Mouse (Mus musculus) liver, embryonic 15.5 days (tissue): ENCODE results near the gene Artn. TPM values are rescaled to one million over a fixed set of nuclear protein-coding genes. Genes with fewer than 3 reads are reported as not detected.

Experiments
- polyA plus RNA-seq: library from polyadenylated mRNA; unstranded; fragments of >200 nt; fragmentation: Nextera tagmentation; extraction: Ambion mirVana; gene quantifications from 2 replicates; pipeline ENCODE4 v1.2.1, GENCODE M21; 2015

The Artn gene
- polyA plus RNA-seq, 1 experiment from 2014 or later: 2.3 TPM

Other genes starting within 250 kb of the Artn start
- 17.6 and 19.1 TPM in 2 replicates for gene Dmap1, start 247.5 kb downstream of the Artn start, polyA plus RNA-seq
- gene Gm12845, start 205.4 kb downstream of the Artn start, polyA plus RNA-seq: not detected in 2 replicates
- not detected in 2 replicates for gene Klf17, start 164.1 kb downstream of the Artn start, polyA plus RNA-seq
- gene Slc6a9, start 95.3 kb downstream of the Artn start, polyA plus RNA-seq: 56.1 and 56.4 TPM in 2 replicates
- 1.2 TPM in 2 replicates for gene Ccdc24, start 57.2 kb downstream of the Artn start, polyA plus RNA-seq
- gene B4galt2, start 46.3 kb downstream of the Artn start, polyA plus RNA-seq: 1.0 and 1.4 TPM in 2 replicates
- gene Atp6v0b, start 42.4 kb downstream of the Artn start, polyA plus RNA-seq: 168 and 195 TPM in 2 replicates
- gene Dph2, start 37.7 kb downstream of the Artn start, polyA plus RNA-seq: 5.9 and 6.9 TPM in 2 replicates
- 19.4 and 21.4 TPM in 2 replicates for gene Ipo13, start 14.8 kb downstream of the Artn start, polyA plus RNA-seq
- gene St3gal3, start 205.2 kb upstream of the Artn start, polyA plus RNA-seq: 2.0 and 2.2 TPM in 2 replicates